ENCODE assay signal across 22 mouse cellular contexts in genomic region chr13:10527251-10527650, GRCm38 (mm10).
DNase-seq lines count a peak whose midpoint lies in the region; ATAC-seq and TF ChIP-seq lines count a peak whose summit lies in the region.
"Had no signal": no experiment of that assay in that cellular context is flagged by ENCODE, and none has a peak within 500 bp of the region (broad histone marks: within the 10 kb centered on the region; RNA-seq: fewer than 3 reads in every experiment).

No protein-coding gene starts in this region.

- peak; percentile 11 for DNase-seq in hindbrain, postnatal 0 days (ENCODE audit: low spot score)
- peak; percentile 78 for DNase-seq in brain, embryonic 14.5 days (ENCODE audit: low read depth)
- peak; percentile 45 for DNase-seq in layer of hippocampus, adult 11-12 months (ENCODE audit: low spot score)
- peak; percentile 22 to 47 for DNase-seq in layer of hippocampus, postnatal 10 days (ENCODE audit: low spot score in 2 of 2)
- no peak for DNase-seq in urinary bladder, postnatal 36 days (ENCODE audit: low spot score in 2 of 2)
- DNase-seq in spleen, postnatal 4 days (ENCODE audit: low spot score in 2 of 2), result no peak
- no peak for DNase-seq in cerebellum, adult 11 months
- DNase-seq: adrenal gland, adult 2 months; B cell, adult 2 months; gastrocnemius, postnatal 25 days; heart, adult 2 months; kidney, adult 18-20 months; retina, postnatal 1 day; right cerebral cortex, postnatal 25 days had no signal

- no peaks in the 10 kb centered on the region for H3K27me3 ChIP-seq in hindbrain, postnatal 0 days (ENCODE audit: insufficient read depth, low read length)
- H3K27me3 ChIP-seq in hindbrain, embryonic 16.5 days (replicated peaks; ENCODE audit: control insufficient read depth, insufficient read depth, low read length), result no peaks in the 10 kb centered on the region
- H3K27me3 ChIP-seq: CH12.LX; heart, embryonic 13.5 days; hindbrain, embryonic 12.5 days; neural tube, embryonic 12.5 days had no signal

- H3K27ac ChIP-seq in hindbrain, postnatal 0 days, result no peak overlapping the region
- H3K27ac ChIP-seq in hindbrain, embryonic 16.5 days (ENCODE audit: low read depth, low read length), result no peak overlapping the region
- H3K27ac ChIP-seq: heart, adult 2 months; heart, embryonic 13.5 days; hindbrain, embryonic 12.5 days; neural tube, embryonic 12.5 days had no signal

- ATAC-seq in hindbrain, postnatal 0 days, result no peak
- ATAC-seq in hindbrain, embryonic 16.5 days, result no peak
- ATAC-seq: inflammation-experienced regulatory T-cells, adult 6 months had no signal

- no peaks in the 10 kb centered on the region for H3K36me3 ChIP-seq in hindbrain, postnatal 0 days (ENCODE audit: insufficient read depth, low read length)
- no peaks in the 10 kb centered on the region for H3K36me3 ChIP-seq in hindbrain, embryonic 16.5 days (ENCODE audit: control insufficient read depth, insufficient read depth, low read length)
- H3K36me3 ChIP-seq: G1E; heart, embryonic 13.5 days; hindbrain, embryonic 12.5 days; neural tube, embryonic 12.5 days had no signal

- H3K9ac ChIP-seq in hindbrain, postnatal 0 days (replicated peaks; ENCODE audit: low read length), result no peak overlapping the region
- no peak overlapping the region for H3K9ac ChIP-seq in hindbrain, embryonic 16.5 days (ENCODE audit: low read depth, low read length)
- H3K9ac ChIP-seq: heart, embryonic 13.5 days; hindbrain, embryonic 12.5 days; neural tube, embryonic 12.5 days had no signal

- no peak overlapping the region for H3K4me3 ChIP-seq in hindbrain, postnatal 0 days (ENCODE audit: low read length)
- H3K4me3 ChIP-seq in hindbrain, embryonic 16.5 days (ENCODE audit: low read length), result no peak overlapping the region
- H3K4me3 ChIP-seq: heart, adult 2 months; heart, embryonic 13.5 days; hindbrain, embryonic 12.5 days; neural tube, embryonic 12.5 days had no signal

- H3K4me1 ChIP-seq in hindbrain, postnatal 0 days (ENCODE audit: insufficient read depth, low read length), result no peaks in the 10 kb centered on the region
- no peaks in the 10 kb centered on the region for H3K4me1 ChIP-seq in hindbrain, embryonic 16.5 days (ENCODE audit: control insufficient read depth, insufficient read depth, low read depth, low read length)
- H3K4me1 ChIP-seq: hindbrain, embryonic 12.5 days; neural tube, embryonic 12.5 days had no signal

- H3K4me2 ChIP-seq in hindbrain, postnatal 0 days (ENCODE audit: low read depth, low read length), result no peak overlapping the region
- H3K4me2 ChIP-seq in hindbrain, embryonic 16.5 days (ENCODE audit: low read length), result no peak overlapping the region
- H3K4me2 ChIP-seq: heart, embryonic 13.5 days; hindbrain, embryonic 12.5 days; midbrain, embryonic 11.5 days; neural tube, embryonic 12.5 days had no signal

- 82% methylated on average over 2 of the region's 2 CpGs for WGBS in hindbrain, postnatal 0 days
- 77% methylated on average over 2 of the region's 2 CpGs for WGBS in hindbrain, embryonic 16.5 days

- TF ChIP-seq CTCF in hindbrain, postnatal 0 days (IDR thresholded peaks at IDR 0.05; ENCODE audit: low read depth), result no peak
- TF ChIP-seq CTCF in brain, embryonic 14.5 days (IDR thresholded peaks at IDR 0.05; ENCODE audit: borderline replicate concordance, extremely low read depth, insufficient read depth, insufficient read length), result no peak

- no peaks in the 10 kb centered on the region for H3K9me3 ChIP-seq in hindbrain, postnatal 0 days (ENCODE audit: low read length)
- H3K9me3 ChIP-seq in hindbrain, embryonic 16.5 days (ENCODE audit: control insufficient read depth, low read length), result no peaks in the 10 kb centered on the region
- H3K9me3 ChIP-seq: G1E; hindbrain, embryonic 12.5 days; neural tube, embryonic 12.5 days had no signal

- TF ChIP-seq POLR2A in brain, embryonic 14.5 days (IDR thresholded peaks at IDR 0.05; ENCODE audit: borderline replicate concordance, extremely low read depth, insufficient read depth, insufficient read length, poor library complexity, severe bottlenecking), result no peak

Comparison
In these comparisons a context has a peak if more than half of its experiments do, and no peak if none do; other contexts are left out.
1. DNase-seq: peak in hindbrain, postnatal 0 days (single experiment), brain, embryonic 14.5 days (single experiment), layer of hippocampus, adult 11-12 months (single experiment) and layer of hippocampus, postnatal 10 days (2 of 2); none in urinary bladder, postnatal 36 days (0 of 2), spleen, postnatal 4 days (0 of 2) and cerebellum, adult 11 months (single experiment).